Mouse (Mus musculus) neural tube, embryonic 12.5 days (tissue): ENCODE data around the gene Bscl2. TPM values are rescaled to one million over a fixed set of nuclear protein-coding genes. Genes with fewer than 3 reads are reported as not detected.

Source experiments
- microRNA-seq: library from miRNA; unstranded; fragments of <30 nt; microRNA quantifications from one replicate; pipeline ENCODE4, GENCODE M21; 2017
- polyA plus RNA-seq: library from polyadenylated mRNA; unstranded; fragments of >200 nt; fragmentation: Nextera tagmentation; extraction: Ambion mirVana; gene quantifications from 2 replicates; pipeline ENCODE4 v1.2.1, GENCODE M21; 2016

Bscl2 gene
- polyA plus RNA-seq, 1 experiment from 2014 or later, result 66.1 TPM

Small RNAs within 50 kb of the gene (microRNA-seq; reads per million reads assigned to microRNA genes)
- not detected for gene Mir5136

Other genes with a start within 250 kb of the Bscl2 start
- 0.62 and 0.83 TPM in 2 replicates for gene Slc22a8, start 246.2 kb upstream of the Bscl2 start, polyA plus RNA-seq
- 2.0 and 2.5 TPM in 2 replicates for gene Slc22a6, start 219.4 kb upstream of the Bscl2 start, polyA plus RNA-seq
- gene Chrm1, start 173.7 kb upstream of the Bscl2 start, polyA plus RNA-seq, result 0.17 and 0.20 TPM in 2 replicates
- 144 and 147 TPM in 2 replicates for gene Slc3a2, start 114.1 kb upstream of the Bscl2 start, polyA plus RNA-seq
- gene Wdr74, start 101.6 kb upstream of the Bscl2 start, polyA plus RNA-seq, result 83.5 and 85.1 TPM in 2 replicates
- 2.3 and 3.6 TPM in 2 replicates for gene 1700092M07Rik, start 96.7 kb upstream of the Bscl2 start, polyA plus RNA-seq
- 129 TPM in 2 replicates for gene Stx5a, start 96.1 kb upstream of the Bscl2 start, polyA plus RNA-seq
- gene Nxf1, start 80.4 kb upstream of the Bscl2 start, polyA plus RNA-seq, result 186 and 216 TPM in 2 replicates
- 199 and 210 TPM in 2 replicates for gene Tmem223, start 66.5 kb upstream of the Bscl2 start, polyA plus RNA-seq
- gene Tmem179b, start 63.0 kb upstream of the Bscl2 start, polyA plus RNA-seq, result 37.2 and 39.0 TPM in 2 replicates
- gene Taf6l, start 51.0 kb upstream of the Bscl2 start, polyA plus RNA-seq, result 29.9 and 34.4 TPM in 2 replicates
- gene Polr2g, start 38.9 kb upstream of the Bscl2 start, polyA plus RNA-seq, result 152 and 158 TPM in 2 replicates
- gene Zbtb3, start 34.9 kb upstream of the Bscl2 start, polyA plus RNA-seq, result 7.2 and 7.5 TPM in 2 replicates
- 55.2 and 57.7 TPM in 2 replicates for gene Ttc9c, start 18.1 kb upstream of the Bscl2 start, polyA plus RNA-seq
- 5.7 and 7.5 TPM in 2 replicates for gene Hnrnpul2, start 17.5 kb upstream of the Bscl2 start, polyA plus RNA-seq
- gene AC129217.1, start 7.7 kb upstream of the Bscl2 start, polyA plus RNA-seq, result 0.45 TPM in 1 of 2 replicates, not detected in the other
- 203 and 211 TPM in 2 replicates for gene Gng3, start 1.7 kb downstream of the Bscl2 start, polyA plus RNA-seq
- gene Lrrn4cl, start 13.3 kb downstream of the Bscl2 start, polyA plus RNA-seq, result 0.47 and 0.56 TPM in 2 replicates
- gene Ubxn1, start 34.0 kb downstream of the Bscl2 start, polyA plus RNA-seq, result 186 and 193 TPM in 2 replicates
- 62.2 and 66.0 TPM in 2 replicates for gene Uqcc3, start 43.5 kb downstream of the Bscl2 start, polyA plus RNA-seq
- gene Lbhd1, start 46.3 kb downstream of the Bscl2 start, polyA plus RNA-seq, result 63.3 and 89.5 TPM in 2 replicates
- gene Gm49403, start 46.5 kb downstream of the Bscl2 start, polyA plus RNA-seq, result not detected in 2 replicates
- 82.0 and 98.5 TPM in 2 replicates for gene 1810009A15Rik, start 51.4 kb downstream of the Bscl2 start, polyA plus RNA-seq
- not detected in 2 replicates for gene Gm49416, start 51.5 kb downstream of the Bscl2 start, polyA plus RNA-seq
- 43.6 and 47.3 TPM in 2 replicates for gene Ints5, start 55.5 kb downstream of the Bscl2 start, polyA plus RNA-seq
- 116 and 119 TPM in 2 replicates for gene Ganab, start 60.6 kb downstream of the Bscl2 start, polyA plus RNA-seq
- gene B3gat3, start 82.9 kb downstream of the Bscl2 start, polyA plus RNA-seq, result 84.2 and 91.5 TPM in 2 replicates
- 2.1 and 2.3 TPM in 2 replicates for gene Rom1, start 91.9 kb downstream of the Bscl2 start, polyA plus RNA-seq
- gene Eml3, start 92.1 kb downstream of the Bscl2 start, polyA plus RNA-seq, result 14.1 and 14.3 TPM in 2 replicates
- gene Mta2, start 104.4 kb downstream of the Bscl2 start, polyA plus RNA-seq, result 175 and 177 TPM in 2 replicates
- 32.5 and 34.6 TPM in 2 replicates for gene Tut1, start 116.4 kb downstream of the Bscl2 start, polyA plus RNA-seq
- 360 and 361 TPM in 2 replicates for gene Eef1g, start 129.6 kb downstream of the Bscl2 start, polyA plus RNA-seq
- 5.0 and 6.3 TPM in 2 replicates for gene Ahnak, start 151.8 kb downstream of the Bscl2 start, polyA plus RNA-seq